Mouse (Mus musculus) left cerebral cortex, postnatal 4 days (tissue): ENCODE measurements at regions not wholly inside any gene's neighbourhood (a gene's known extent, or its start where the extent isn't known, plus 50 kb on each side); places are given as distances from the start of the nearest gene placed in this dataset.

Source experiments
- DNase-seq: peaks from one replicate; pipeline ENCODE4 v3.0.0-alpha.2; 2022
- intact Hi-C: fragments of 180-260 bp; cut with DNase I; formaldehyde crosslinking; loops from one replicate; pipeline ENCODE4 v1.15.1; 2025

DNA sequence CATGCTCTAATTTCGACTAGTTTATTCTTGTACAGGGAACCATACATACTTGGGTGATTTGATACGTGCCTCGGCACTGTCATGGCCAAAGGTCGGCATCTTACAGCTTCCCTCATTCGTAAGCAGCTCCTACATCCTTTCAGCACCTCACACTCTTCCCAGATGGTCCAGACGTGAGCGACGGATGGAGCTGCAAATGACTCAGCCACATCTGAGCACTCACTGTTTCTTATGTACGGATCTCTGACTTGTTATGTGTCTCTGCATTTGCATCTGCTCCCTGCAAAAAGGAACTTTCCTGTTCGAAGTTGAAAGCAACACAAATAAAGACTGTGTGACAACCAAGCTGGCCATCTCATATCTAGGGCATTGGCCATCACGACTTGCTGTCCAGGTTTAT is 402.5 kb downstream of the Rergl start:
- intact Hi-C loops, result no loop called here
- no peak for DNase-seq

DNA sequence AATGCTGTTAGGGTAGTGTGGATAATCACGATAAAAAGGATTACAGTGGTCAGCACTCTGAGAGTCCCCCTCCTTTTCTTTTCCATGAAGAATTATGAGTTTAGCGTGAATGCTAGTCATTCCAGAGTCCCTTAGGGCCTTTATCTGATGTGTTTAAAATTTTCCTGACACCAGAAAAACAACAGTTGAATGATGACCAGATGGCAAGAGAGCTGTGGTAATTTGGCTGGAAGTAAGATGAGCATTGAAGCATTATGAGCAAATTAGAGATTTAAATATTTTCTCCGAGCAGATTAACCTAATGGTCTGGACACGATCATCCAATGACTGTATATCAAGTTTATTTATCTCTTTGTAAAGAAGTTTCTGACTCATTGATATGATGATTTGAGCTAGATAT is 417.1 kb upstream of the Igbp1b start:
- intact Hi-C loops, result no loop called here
- DNase-seq, result no peak

DNA sequence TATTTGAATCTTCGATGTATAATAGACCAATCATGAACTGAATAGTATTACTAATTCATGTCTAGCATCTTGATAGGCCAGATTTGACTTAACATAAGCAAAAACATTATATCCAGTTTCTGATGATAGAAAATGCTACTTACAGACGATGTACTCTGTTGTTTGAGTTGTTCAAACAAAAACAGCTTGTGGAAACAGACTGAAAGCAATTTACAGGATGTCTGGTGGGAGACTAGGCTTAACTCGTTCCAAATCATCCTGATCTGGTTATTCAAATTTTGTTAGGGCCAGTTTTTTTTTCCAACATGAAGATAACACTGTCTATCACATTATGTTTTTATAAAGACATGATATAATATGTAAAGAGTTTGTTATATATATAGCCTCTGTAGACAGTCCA is 369.4 kb upstream of the Igbp1b start:
- DNase-seq, result no peak
- intact Hi-C loops, result no loop called here

DNA sequence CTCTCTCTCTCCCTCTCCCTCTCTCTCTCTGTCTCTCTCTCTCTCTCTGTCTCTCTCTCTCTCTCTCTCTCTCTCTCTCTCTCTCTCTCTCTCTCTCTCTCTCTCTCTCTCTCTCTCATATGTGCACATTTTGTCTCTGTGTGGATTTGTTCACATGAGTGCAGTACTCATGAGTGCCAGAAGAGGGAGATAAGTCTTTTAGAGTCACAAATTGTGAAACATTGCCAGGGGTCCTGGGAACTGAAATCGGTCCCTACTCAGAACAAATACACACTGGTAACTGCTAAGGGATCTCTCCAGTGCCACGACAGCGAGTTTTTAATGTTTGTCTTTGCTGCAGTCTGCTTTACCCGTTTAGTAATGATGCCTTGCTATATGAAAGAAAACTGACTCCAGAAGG is 356.2 kb upstream of the Igbp1b start:
- intact Hi-C loops, result no loop called here
- DNase-seq, result no peak

DNA sequence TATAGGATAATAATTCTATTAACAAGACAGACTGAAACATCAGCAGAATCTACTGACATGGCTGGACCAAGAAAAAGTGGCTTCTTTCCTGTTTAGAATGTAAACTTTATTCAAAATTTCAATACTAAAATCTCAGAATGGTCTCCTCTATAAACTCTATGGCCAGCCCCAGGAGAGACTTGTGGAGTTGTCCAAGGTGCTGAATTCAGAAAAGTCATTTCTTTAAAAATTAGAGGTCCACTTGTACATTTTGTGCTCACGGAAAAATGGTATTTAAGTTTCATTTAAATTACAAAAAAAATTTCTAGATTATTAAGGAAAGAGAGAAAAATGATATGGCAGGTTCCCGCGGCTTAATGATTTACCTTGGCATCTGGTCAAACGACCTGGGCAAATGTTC is 352.2 kb upstream of the Igbp1b start:
- no peak for DNase-seq
- intact Hi-C loops, result no loop called here
